Mouse (Mus musculus): Measurements from ENCODE around the gene Rtkn2. TPM values are rescaled to one million over a fixed set of nuclear protein-coding genes. Genes with fewer than 3 reads are reported as not detected.

Rtkn2 gene
- total RNA-seq (2023): not detected

GRCm38 (mm10) chr10:67979401-67980157 lies at the start of gene Rtkn2:
Gene Rtkn2, plus strand, starts transcription at chr10:67979570.

Other genes with a start within 250 kb of the Rtkn2 start
- gene Zfp365, start 66.9 kb upstream of the Rtkn2 start, total RNA-seq (2023): 3.3 TPM

All from CD4-positive naive resting alpha-beta T cell, adult 76 days (primary cell).